Comparison of ENCODE assay signal across 28 mouse cellular contexts in the genomic region with DNA sequence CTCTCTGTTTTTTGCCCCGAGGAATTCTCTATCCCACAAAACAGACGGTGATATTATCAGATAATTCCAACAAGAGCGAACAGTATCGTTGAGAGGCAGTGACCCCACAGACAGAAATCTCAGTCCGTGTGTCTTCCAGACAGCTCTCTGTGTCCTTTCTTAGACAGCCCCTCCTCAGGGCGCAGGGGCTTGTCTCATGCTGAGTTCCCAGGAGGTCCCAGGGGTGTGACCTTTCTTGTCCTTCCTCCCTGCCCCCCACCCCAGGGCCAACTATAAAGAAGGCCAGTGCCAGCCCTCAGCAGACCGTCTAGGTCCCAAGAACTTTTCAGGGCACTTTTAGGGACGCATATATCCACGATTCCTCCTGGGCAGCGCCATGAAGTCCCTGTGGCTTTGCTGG. TPM values are rescaled to one million over a fixed set of nuclear protein-coding genes. Genes with fewer than 3 reads are reported as not detected.
A peak's percentile ranks its signal among the peaks of the same experiment; 100 is the strongest.
DNase-seq lines count a peak whose midpoint lies in the region; ATAC-seq lines count a peak whose summit lies in the region.
"Had no signal": no experiment of that assay in that cellular context is flagged by ENCODE, and none has a peak within 500 bp of the region (broad histone marks: within the 10 kb centered on the region; RNA-seq: fewer than 3 reads in every experiment).

A gene (plus strand): TSS at position 301 of the 400 bp plus-strand sequence.

- H3K9ac ChIP-seq in embryonic facial prominence, embryonic 12.5 days: no peak within 1 kb of the TSS
- no peak within 1 kb of the TSS for H3K9ac ChIP-seq in heart, embryonic 13.5 days
- H3K9ac ChIP-seq in midbrain, embryonic 15.5 days: no peak within 1 kb of the TSS
- H3K9ac ChIP-seq in midbrain, embryonic 11.5 days (ENCODE audit: low read length): no peak within 1 kb of the TSS
- H3K9ac ChIP-seq: embryonic facial prominence, embryonic 15.5 days; heart, embryonic 15.5 days; liver, embryonic 15.5 days; lung, embryonic 15.5 days; neural tube, embryonic 12.5 days; stomach, embryonic 15.5 days had no signal

- no peak for DNase-seq in embryonic facial prominence, embryonic 10.5 days (ENCODE audit: low spot score)
- no peak for DNase-seq in heart, postnatal 36 days
- DNase-seq in midbrain, embryonic 11.5 days (ENCODE audit: low spot score, missing footprints): no peak
- no peak for DNase-seq in right cerebral cortex, postnatal 25 days
- DNase-seq: adrenal gland, postnatal 25 days; cerebellum, adult 8-10 months; cerebellum, postnatal 36 days; embryo, embryonic 11 days; gastrocnemius, postnatal 14 days; heart, adult 18-20 months; heart, postnatal 4 days; kidney, postnatal 4 days; liver; lung, postnatal 4 days; right cerebral cortex, postnatal 4 days; thymus, postnatal 25 days had no signal

- H3K27ac ChIP-seq in embryonic facial prominence, embryonic 12.5 days: no peak within 1 kb of the TSS
- H3K27ac ChIP-seq in embryonic facial prominence, embryonic 10.5 days (replicated peaks): no peak within 1 kb of the TSS
- no peak within 1 kb of the TSS for H3K27ac ChIP-seq in heart, embryonic 13.5 days (replicated peaks)
- H3K27ac ChIP-seq in midbrain, embryonic 15.5 days: no peak within 1 kb of the TSS
- no peak within 1 kb of the TSS for H3K27ac ChIP-seq in midbrain, embryonic 11.5 days (ENCODE audit: low read depth, low read length)
- H3K27ac ChIP-seq: embryonic facial prominence, embryonic 15.5 days; heart, embryonic 15.5 days; liver, embryonic 15.5 days; lung, embryonic 15.5 days; neural tube, embryonic 12.5 days; stomach, embryonic 15.5 days had no signal

- intact Hi-C loops in heart, postnatal 36 days (cut with DNase I): no loop called here

- peaks cover 12% of the 10 kb centered on the region for H3K4me1 ChIP-seq in embryonic facial prominence, embryonic 12.5 days
- H3K4me1 ChIP-seq in embryonic facial prominence, embryonic 10.5 days: peaks cover 32% of the 10 kb centered on the region
- H3K4me1 ChIP-seq in heart, embryonic 13.5 days: peaks cover 27% of the 10 kb centered on the region
- H3K4me1 ChIP-seq in midbrain, embryonic 15.5 days: peaks cover 4% of the 10 kb centered on the region; the same call in 1 of the 2 replicates
- peaks cover 8% of the 10 kb centered on the region for H3K4me1 ChIP-seq in midbrain, embryonic 11.5 days (ENCODE audit: control insufficient read depth, insufficient read depth, low read length)
- H3K4me1 ChIP-seq: stomach, embryonic 15.5 days had no signal

- peak within 1 kb of the TSS; percentile 45; the same call in 1 of the 2 replicates for H3K4me2 ChIP-seq in embryonic facial prominence, embryonic 12.5 days (replicated peaks)
- peak within 1 kb of the TSS; percentile 63; the same call in 1 of the 2 replicates for H3K4me2 ChIP-seq in heart, embryonic 13.5 days
- 0 out of 2 replicates have a peak within 1 kb of the TSS, but pooled peaks have one; percentile 37 for H3K4me2 ChIP-seq in midbrain, embryonic 15.5 days
- no peak within 1 kb of the TSS for H3K4me2 ChIP-seq in midbrain, embryonic 11.5 days
- H3K4me2 ChIP-seq: liver, embryonic 15.5 days had no signal

- H3K9me3 ChIP-seq in embryonic facial prominence, embryonic 12.5 days: no peaks in the 10 kb centered on the region
- no peaks in the 10 kb centered on the region for H3K9me3 ChIP-seq in embryonic facial prominence, embryonic 10.5 days
- H3K9me3 ChIP-seq in heart, embryonic 13.5 days: no peaks in the 10 kb centered on the region
- H3K9me3 ChIP-seq in midbrain, embryonic 15.5 days: no peaks in the 10 kb centered on the region
- H3K9me3 ChIP-seq in midbrain, embryonic 11.5 days (ENCODE audit: control insufficient read depth, low read length): no peaks in the 10 kb centered on the region
- H3K9me3 ChIP-seq: embryonic facial prominence, embryonic 15.5 days; heart, embryonic 15.5 days; liver, embryonic 15.5 days; lung, embryonic 15.5 days; neural tube, embryonic 12.5 days; stomach, embryonic 15.5 days had no signal

- peaks cover 40% of the 10 kb centered on the region for H3K27me3 ChIP-seq in embryonic facial prominence, embryonic 12.5 days
- H3K27me3 ChIP-seq in embryonic facial prominence, embryonic 10.5 days (replicated peaks; ENCODE audit: low read depth, poor library complexity, severe bottlenecking): peaks cover 79% of the 10 kb centered on the region
- H3K27me3 ChIP-seq in heart, embryonic 13.5 days (replicated peaks): peaks cover 53% of the 10 kb centered on the region
- peaks cover 30% of the 10 kb centered on the region for H3K27me3 ChIP-seq in midbrain, embryonic 15.5 days (replicated peaks)
- peaks cover 24% of the 10 kb centered on the region for H3K27me3 ChIP-seq in midbrain, embryonic 11.5 days (ENCODE audit: control insufficient read depth, insufficient read depth, low read length)

- H3K4me3 ChIP-seq in embryonic facial prominence, embryonic 12.5 days: no peak within 1 kb of the TSS
- H3K4me3 ChIP-seq in embryonic facial prominence, embryonic 10.5 days: no peak within 1 kb of the TSS
- no peak within 1 kb of the TSS for H3K4me3 ChIP-seq in heart, embryonic 13.5 days
- no peak within 1 kb of the TSS for H3K4me3 ChIP-seq in midbrain, embryonic 15.5 days
- H3K4me3 ChIP-seq in midbrain, embryonic 11.5 days (ENCODE audit: low read depth, low read length): no peak within 1 kb of the TSS
- H3K4me3 ChIP-seq: liver, embryonic 15.5 days; neural tube, embryonic 12.5 days had no signal

- WGBS in embryonic facial prominence, embryonic 12.5 days: 52% methylated on average over 10 of the region's 10 CpGs
- 58% methylated on average over 10 of the region's 10 CpGs for WGBS in embryonic facial prominence, embryonic 10.5 days
- WGBS in heart, embryonic 13.5 days: 35% methylated on average over 10 of the region's 10 CpGs
- 67% methylated on average over 10 of the region's 10 CpGs for WGBS in midbrain, embryonic 15.5 days
- 62% methylated on average over 10 of the region's 10 CpGs for WGBS in midbrain, embryonic 11.5 days

- H3K36me3 ChIP-seq in embryonic facial prominence, embryonic 12.5 days: no peaks in the 10 kb centered on the region
- no peaks in the 10 kb centered on the region for H3K36me3 ChIP-seq in embryonic facial prominence, embryonic 10.5 days (replicated peaks)
- no peaks in the 10 kb centered on the region for H3K36me3 ChIP-seq in heart, embryonic 13.5 days
- H3K36me3 ChIP-seq in midbrain, embryonic 15.5 days (replicated peaks): no peaks in the 10 kb centered on the region
- no peaks in the 10 kb centered on the region for H3K36me3 ChIP-seq in midbrain, embryonic 11.5 days (ENCODE audit: control insufficient read depth, insufficient read depth, low read length)
- H3K36me3 ChIP-seq: embryonic facial prominence, embryonic 15.5 days; heart, embryonic 15.5 days; liver, embryonic 15.5 days; lung, embryonic 15.5 days; neural tube, embryonic 12.5 days; stomach, embryonic 15.5 days had no signal

- ATAC-seq in embryonic facial prominence, embryonic 12.5 days (ENCODE audit: insufficient number of reproducible peaks, insufficient read depth, low FRiP score, low TSS enrichment): no peak
- no peak for ATAC-seq in heart, embryonic 13.5 days (ENCODE audit: extremely low read depth, insufficient number of reproducible peaks, low FRiP score, low TSS enrichment)
- ATAC-seq in midbrain, embryonic 15.5 days (replicated peaks): no peak
- ATAC-seq in midbrain, embryonic 11.5 days (ENCODE audit: low FRiP score): no peak
- ATAC-seq: intestine, postnatal 0 days had no signal

RNA-seq across cellular contexts. Expression of the gene that starts here (rescaled TPM):
- 0.22 and 0.67 TPM in 2 replicates for polyA plus RNA-seq in embryonic facial prominence, embryonic 12.5 days (2016; fragmentation: Nextera tagmentation; extraction: Ambion mirVana)
- polyA plus RNA-seq in embryonic facial prominence, embryonic 10.5 days (2016; fragmentation: Nextera tagmentation; extraction: Ambion mirVana): not detected in 2 replicates
- polyA plus RNA-seq in heart, embryonic 13.5 days (2015; fragmentation: Nextera tagmentation; extraction: Ambion mirVana): 0.08 and 0.28 TPM in 2 replicates
- not detected for total RNA-seq in heart, postnatal 36 days (2021)
- polyA plus RNA-seq in midbrain, embryonic 15.5 days (2015; fragmentation: Nextera tagmentation; extraction: Ambion mirVana): 2.4 and 2.5 TPM in 2 replicates
- polyA plus RNA-seq in midbrain, embryonic 11.5 days (2014; fragmentation: Nextera tagmentation; extraction: Ambion mirVana): not detected in 2 replicates
- total RNA-seq: gastrocnemius, postnatal 14 days; heart, adult 18-20 months; heart, postnatal 4 days; megakaryocyte-erythroid progenitor cell, adult 5-6 weeks had no signal
- polyA plus RNA-seq: intestine, postnatal 0 days; kidney, embryonic 14.5 days; liver, embryonic 15.5 days; neural tube, embryonic 12.5 days; stomach, embryonic 15.5 days had no signal
